Mouse (Mus musculus): Measurements from ENCODE around the gene Gjd3. TPM values are rescaled to one million over a fixed set of nuclear protein-coding genes. Genes with fewer than 3 reads are reported as not detected.
A peak's percentile ranks its signal among the peaks of the same experiment; 100 is the strongest.
"Not testable (repeated sequence)": the region's sequence is repeated elsewhere in the genome, so short reads cannot be mapped to it uniquely, and the experiment has no call there.

Gene Gjd3
- polyA plus RNA-seq, 1 experiment from 2014 or later: 0.24 TPM

DNA sequence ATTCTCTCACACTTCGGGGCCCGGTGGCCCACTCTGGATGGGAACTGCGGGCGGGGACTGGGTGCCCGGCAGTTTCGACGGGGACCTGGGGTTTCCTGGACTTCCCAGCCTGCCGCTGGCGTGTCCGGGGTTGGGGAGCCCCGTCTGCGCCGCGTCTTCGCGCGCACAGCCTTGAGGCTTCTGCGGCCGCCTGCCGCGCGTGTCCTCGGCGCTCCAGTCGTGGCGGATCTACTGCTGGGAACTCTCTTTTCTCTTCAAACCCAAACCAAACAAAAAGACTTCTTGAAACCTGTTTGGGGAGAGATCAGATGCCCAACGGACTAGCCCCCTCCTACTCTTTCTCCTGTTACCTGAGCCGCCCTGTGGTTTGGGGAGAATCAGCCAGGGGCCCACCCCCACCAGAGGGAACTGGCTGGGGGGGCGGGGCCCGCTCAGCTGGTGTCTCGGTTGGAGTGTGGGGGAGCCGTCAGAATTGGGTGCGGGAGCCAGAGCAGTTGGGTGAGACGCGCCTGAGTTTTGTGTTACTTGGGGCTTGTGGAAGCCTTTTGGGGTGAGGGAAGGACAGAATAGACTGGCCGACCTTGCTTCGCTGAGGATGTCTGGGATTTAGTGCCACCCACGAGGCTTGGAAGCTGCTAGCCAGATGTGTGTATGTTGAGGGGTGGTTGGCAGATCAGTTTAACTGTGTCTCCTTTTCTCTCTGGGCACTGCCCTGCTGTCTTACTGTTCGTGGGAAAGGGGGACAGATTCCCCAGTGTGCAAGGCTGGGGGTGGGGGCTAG lies 44.7 kb downstream of the Gjd3 start:
- DNase-seq (ENCODE audit: extremely low spot score, low spot score): no peak
- Histone ChIP-seq H3K36me3 (replicated peaks) (peaks cover 5% of the 10 kb centered on the region), H3K27me3 (ENCODE audit: poor library complexity, severe bottlenecking) (peaks cover 60% of the 10 kb centered on the region), H3K27ac (peak overlapping the region; percentile 90), H3K4me3 (peak overlapping the region; percentile 82), H3K4me1 (peaks cover 88% of the 10 kb centered on the region), H3K9me3 (no peaks in the 10 kb centered on the region)
- WGBS: under 1% methylated on average over 39 of the region's 39 CpGs

DNA sequence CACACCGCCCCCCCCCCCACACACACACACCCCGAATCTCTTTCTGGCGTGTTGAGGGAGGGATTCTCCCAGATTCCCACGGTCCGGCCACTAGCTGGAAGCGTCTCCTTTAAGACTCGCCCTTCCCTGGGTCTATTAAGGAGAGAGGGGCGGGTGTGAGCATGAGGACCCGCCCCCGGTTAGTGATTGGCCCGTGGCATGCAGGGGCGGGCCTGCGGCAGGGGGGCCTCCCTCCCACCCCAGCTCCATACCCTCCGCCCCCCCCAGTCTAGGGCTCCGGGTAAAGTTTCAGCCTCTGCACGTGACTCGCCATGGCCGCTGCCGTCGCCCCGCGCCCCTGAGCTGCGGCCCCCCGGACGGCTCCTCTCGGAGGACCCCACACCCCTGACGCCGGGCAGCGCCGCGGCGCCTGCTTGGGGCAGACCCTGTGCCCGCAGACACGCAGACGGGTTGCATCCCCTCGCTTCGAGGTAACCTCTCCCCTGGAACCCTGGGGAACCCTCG lies 45.4 kb downstream of the Gjd3 start:
- H3K27ac ChIP-seq: peak overlapping the region; percentile 90
- peaks cover 88% of the 10 kb centered on the region for H3K4me1 ChIP-seq
- peak overlapping the region; percentile 82 for H3K4me3 ChIP-seq
- H3K9me3 ChIP-seq: no peaks in the 10 kb centered on the region
- H3K27me3 ChIP-seq (ENCODE audit: poor library complexity, severe bottlenecking): peaks cover 62% of the 10 kb centered on the region
- 1% methylated on average over 38 of the region's 38 CpGs for WGBS
- H3K36me3 ChIP-seq (replicated peaks): peaks cover 5% of the 10 kb centered on the region
- peak; percentile 83 for DNase-seq (ENCODE audit: extremely low spot score, low spot score)

DNA sequence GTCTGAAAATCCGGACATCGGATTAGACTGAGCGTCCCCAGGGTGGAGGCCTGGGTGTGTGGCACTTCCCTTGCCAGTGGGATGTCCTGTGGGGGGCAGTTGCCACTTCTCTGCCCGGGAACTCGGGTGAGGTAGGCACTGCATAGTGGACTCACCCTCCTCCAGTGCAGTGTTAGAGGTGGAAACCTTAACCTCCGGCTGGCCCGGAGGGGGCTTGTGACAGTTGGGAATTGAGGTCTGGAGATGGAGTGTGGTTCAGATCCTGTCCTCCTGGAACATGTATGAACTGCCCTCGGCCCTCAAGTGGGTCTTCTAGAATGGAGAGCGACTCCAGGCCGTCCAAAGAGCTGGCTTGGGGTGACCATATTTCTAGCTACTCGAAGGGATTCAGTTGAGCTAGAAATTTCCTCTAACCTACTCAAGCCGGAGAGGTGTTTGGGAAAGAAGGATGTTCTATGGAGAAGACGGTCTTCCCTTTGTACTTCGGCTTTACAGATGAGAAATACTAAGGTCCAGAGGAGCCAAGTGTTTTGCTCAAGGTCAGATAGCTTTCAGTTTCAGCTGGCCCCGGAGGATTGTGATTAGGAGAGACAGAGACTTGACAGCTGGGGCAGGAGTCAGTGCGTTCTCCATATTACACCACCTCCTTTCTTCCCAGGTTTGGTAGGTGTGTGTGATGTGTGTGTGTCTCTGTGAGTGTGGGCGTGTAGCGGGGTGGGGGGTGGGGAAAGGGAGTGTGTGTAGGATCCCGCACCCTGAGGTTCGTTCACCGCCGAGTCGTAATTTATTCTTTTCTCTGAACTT lies 46.0 kb downstream of the Gjd3 start:
- Histone ChIP-seq H3K27ac (peak overlapping the region; percentile 90), H3K4me1 (peaks cover 88% of the 10 kb centered on the region), H3K4me3 (peak overlapping the region; percentile 82), H3K27me3 (ENCODE audit: poor library complexity, severe bottlenecking) (peaks cover 62% of the 10 kb centered on the region), H3K9me3 (no peaks in the 10 kb centered on the region), H3K36me3 (replicated peaks) (peaks cover 5% of the 10 kb centered on the region)
- 2% methylated on average over 23 of the region's 23 CpGs for WGBS
- no peak for DNase-seq (ENCODE audit: extremely low spot score, low spot score)

DNA sequence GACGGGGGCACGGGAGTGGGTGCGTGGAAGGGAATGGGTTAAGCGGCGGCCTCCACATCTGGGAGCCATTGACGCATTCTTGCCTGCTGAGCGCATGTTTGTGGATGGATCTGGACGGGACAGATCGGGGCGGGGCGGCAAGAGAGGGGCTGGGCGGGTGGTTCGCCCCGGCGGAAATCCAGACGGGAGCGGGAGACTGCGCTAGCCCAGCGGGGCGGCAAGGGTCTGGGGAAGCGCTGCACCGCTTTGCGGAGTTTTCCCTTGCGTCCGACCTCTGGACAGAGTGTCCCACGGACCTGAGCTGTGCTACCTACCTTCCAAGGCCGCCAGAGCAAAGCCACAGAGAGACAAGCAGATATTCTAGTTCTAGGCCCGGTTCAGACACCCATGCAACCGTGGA lies 46.6 kb downstream of the Gjd3 start:
- H3K27me3 ChIP-seq (ENCODE audit: poor library complexity, severe bottlenecking): peaks cover 65% of the 10 kb centered on the region
- peak overlapping the region; percentile 90 for H3K27ac ChIP-seq
- H3K36me3 ChIP-seq (replicated peaks): peaks cover 5% of the 10 kb centered on the region
- DNase-seq (ENCODE audit: extremely low spot score, low spot score): peak; percentile 73
- peak overlapping the region; percentile 82 for H3K4me3 ChIP-seq
- H3K4me1 ChIP-seq: peaks cover 88% of the 10 kb centered on the region
- WGBS: 1% methylated on average over 29 of the region's 29 CpGs
- no peaks in the 10 kb centered on the region for H3K9me3 ChIP-seq

DNA sequence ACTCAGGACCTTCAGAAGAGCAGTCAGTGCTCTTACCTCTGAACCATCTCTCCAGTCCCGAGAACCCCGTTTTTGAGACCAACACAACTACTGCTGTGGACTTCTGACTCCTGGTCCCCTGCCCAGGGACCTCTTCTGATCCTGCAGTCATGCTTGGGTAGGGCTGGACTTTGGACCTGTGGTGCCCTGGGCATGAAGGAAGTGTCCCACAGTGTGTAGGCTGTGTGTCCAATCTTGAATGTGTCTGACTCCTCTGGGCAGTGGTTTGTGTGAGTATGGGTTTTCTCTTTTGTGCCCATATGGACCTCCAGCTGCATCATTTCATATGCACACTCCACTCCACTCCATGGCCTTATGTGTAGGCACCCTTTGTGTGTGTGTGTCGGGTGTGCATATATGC lies 47.7 kb downstream of the Gjd3 start:
- H3K9me3 ChIP-seq: no peaks in the 10 kb centered on the region
- WGBS: 86% methylated on average over 3 of the region's 3 CpGs
- peaks cover 73% of the 10 kb centered on the region for H3K27me3 ChIP-seq (ENCODE audit: poor library complexity, severe bottlenecking)
- no peak for DNase-seq (ENCODE audit: extremely low spot score, low spot score)
- H3K4me1 ChIP-seq: peaks cover 88% of the 10 kb centered on the region
- no peak overlapping the region for H3K4me3 ChIP-seq
- H3K36me3 ChIP-seq (replicated peaks): peaks cover 5% of the 10 kb centered on the region
- H3K27ac ChIP-seq: 0 out of 2 replicates have a peak overlapping the region, but pooled peaks have one; percentile 90

DNA sequence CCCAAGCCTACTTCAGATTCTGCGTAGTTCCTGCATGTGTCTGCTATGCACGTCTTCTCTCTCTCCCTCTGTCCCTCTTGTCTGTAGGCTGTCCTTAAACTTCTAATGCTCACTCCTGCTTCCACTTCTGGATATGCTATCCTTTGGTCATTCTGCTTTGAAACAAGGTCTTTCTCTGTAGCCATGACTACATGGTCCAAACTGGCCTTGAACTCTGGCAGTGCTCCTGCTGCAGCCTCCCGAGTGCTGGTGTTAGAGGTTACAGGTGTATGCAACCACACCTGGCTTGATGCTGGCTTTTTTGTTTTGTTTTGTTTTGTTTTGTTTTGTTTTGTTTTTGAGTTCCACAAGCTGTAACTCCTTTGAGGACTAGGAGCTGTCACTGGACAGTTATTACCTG lies 48.4 kb downstream of the Gjd3 start:
- WGBS: 83% methylated on average over 3 of the region's 3 CpGs
- peaks cover 88% of the 10 kb centered on the region for H3K4me1 ChIP-seq
- H3K9me3 ChIP-seq: no peaks in the 10 kb centered on the region
- no peak overlapping the region for H3K27ac ChIP-seq
- H3K4me3 ChIP-seq: no peak overlapping the region
- peaks cover 73% of the 10 kb centered on the region for H3K27me3 ChIP-seq (ENCODE audit: poor library complexity, severe bottlenecking)
- DNase-seq (ENCODE audit: extremely low spot score, low spot score): no peak
- H3K36me3 ChIP-seq (replicated peaks): peaks cover 5% of the 10 kb centered on the region

DNA sequence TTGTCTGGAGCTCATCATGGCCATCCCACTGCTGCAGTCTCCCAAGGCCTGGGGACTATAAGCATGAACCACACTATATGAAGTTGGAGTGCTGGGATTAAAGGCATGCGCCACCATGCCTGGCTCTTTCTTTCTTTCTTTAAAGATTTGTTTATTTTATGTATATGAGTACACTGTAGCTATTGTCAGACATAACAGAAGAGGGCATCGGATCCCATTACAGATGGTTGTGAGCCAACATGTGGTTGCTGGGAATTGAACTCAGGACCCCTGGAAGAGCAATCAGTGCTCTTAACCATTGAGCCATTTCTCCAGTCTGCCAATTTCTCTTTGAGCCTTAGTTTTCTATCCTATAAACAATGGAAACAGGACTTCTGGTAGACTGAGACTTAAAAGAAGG lies 49.0 kb downstream of the Gjd3 start:
- peaks cover 88% of the 10 kb centered on the region for H3K4me1 ChIP-seq
- H3K36me3 ChIP-seq (replicated peaks); DNase-seq (ENCODE audit: extremely low spot score, low spot score); H3K4me3 ChIP-seq; H3K9me3 ChIP-seq; H3K27ac ChIP-seq: not testable (repeated sequence)
- 92% methylated on average over 2 of the region's 2 CpGs for WGBS
- H3K27me3 ChIP-seq (ENCODE audit: poor library complexity, severe bottlenecking): peaks cover 73% of the 10 kb centered on the region

DNA sequence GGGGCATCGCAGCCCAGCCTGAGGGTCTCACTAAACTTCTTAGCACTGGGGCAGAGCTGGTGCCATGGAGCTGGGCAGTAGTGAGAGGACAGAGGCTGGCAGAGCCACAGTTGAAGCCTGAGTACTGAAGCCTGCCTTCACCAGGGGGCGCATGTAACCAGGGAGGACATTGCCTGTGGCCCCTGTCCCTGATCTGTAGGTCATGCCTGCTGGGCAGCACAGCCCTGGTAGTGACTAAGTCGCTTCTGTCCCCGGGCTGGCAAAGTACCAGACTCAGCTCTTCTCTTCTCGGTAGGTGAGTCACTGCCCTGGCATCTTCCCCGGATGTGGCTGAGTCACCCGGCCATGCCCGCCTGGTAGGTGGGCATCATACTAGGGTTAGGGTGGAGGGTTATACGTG lies 49.7 kb downstream of the Gjd3 start:
- Histone ChIP-seq H3K27me3 (ENCODE audit: poor library complexity, severe bottlenecking) (peaks cover 73% of the 10 kb centered on the region), H3K27ac (peak overlapping the region; percentile 73), H3K9me3 (no peaks in the 10 kb centered on the region), H3K4me3 (peak overlapping the region; percentile 13), H3K4me1 (peaks cover 88% of the 10 kb centered on the region), H3K36me3 (replicated peaks) (peaks cover 5% of the 10 kb centered on the region)
- 53% methylated on average over 9 of the region's 9 CpGs for WGBS
- DNase-seq (ENCODE audit: extremely low spot score, low spot score): no peak

DNA sequence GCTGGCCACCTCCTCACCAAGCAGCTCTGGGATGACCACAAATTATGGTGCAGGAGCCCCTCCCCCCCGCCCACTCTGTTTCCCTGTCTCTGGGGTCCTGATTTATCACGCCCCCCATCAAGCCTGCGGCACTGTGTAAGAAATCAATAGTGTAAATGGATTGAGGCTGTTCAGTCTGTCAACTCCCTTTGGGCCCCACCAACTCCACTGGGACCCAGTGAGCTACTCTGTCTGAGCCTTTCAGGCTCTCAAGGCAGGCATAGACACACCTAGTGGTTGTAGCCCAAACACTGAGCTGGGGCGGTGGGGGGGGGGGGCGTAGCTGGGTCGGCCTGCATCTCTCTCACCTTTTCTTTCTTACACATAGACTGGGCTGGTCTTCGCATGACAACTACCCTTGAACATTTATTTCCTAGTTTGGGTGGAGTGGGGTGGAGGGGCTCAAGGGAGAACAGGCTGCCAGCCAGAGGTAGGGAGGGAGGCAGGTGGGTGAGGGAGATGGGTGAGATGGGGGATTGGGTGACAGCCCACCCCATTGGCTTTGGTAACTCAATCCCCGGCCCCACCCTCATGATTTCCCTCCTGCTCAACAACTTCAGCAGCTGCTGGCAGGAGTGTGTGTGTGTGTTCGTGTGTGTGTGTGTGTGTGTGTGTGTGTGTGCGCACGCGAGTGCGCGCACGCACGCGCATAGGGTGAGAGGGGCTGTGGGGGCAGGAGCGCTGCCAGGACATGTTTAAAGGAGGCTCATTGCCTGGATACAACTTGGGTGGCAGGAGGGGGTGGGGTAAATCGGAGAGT lies 50.3 kb downstream of the Gjd3 start:
- Histone ChIP-seq H3K9me3 (no peaks in the 10 kb centered on the region), H3K27ac (peak overlapping the region; percentile 73), H3K27me3 (ENCODE audit: poor library complexity, severe bottlenecking) (peaks cover 77% of the 10 kb centered on the region), H3K4me3 (peak overlapping the region; percentile 13), H3K36me3 (replicated peaks) (peaks cover 5% of the 10 kb centered on the region), H3K4me1 (peaks cover 88% of the 10 kb centered on the region)
- WGBS: 46% methylated on average over 19 of the region's 19 CpGs
- no peak for DNase-seq (ENCODE audit: extremely low spot score, low spot score)

Other genes starting within 250 kb of the Gjd3 start
- 9.5 and 10.9 TPM in 2 replicates for gene Thra, start 242.4 kb downstream of the Gjd3 start, polyA plus RNA-seq (2016; fragmentation: Nextera tagmentation; extraction: Ambion mirVana)
- gene Nr1d1, start 207.7 kb downstream of the Gjd3 start, polyA plus RNA-seq (2016; fragmentation: Nextera tagmentation; extraction: Ambion mirVana): 1.5 TPM in 2 replicates
- gene Msl1, start 187.5 kb downstream of the Gjd3 start, polyA plus RNA-seq (2016; fragmentation: Nextera tagmentation; extraction: Ambion mirVana): 22.9 and 24.1 TPM in 2 replicates
- 45.7 and 49.7 TPM in 2 replicates for gene Casc3, start 178.1 kb downstream of the Gjd3 start, polyA plus RNA-seq (2016; fragmentation: Nextera tagmentation; extraction: Ambion mirVana)
- 1.00 and 1.2 TPM in 2 replicates for gene Rapgefl1, start 146.2 kb downstream of the Gjd3 start, polyA plus RNA-seq (2016; fragmentation: Nextera tagmentation; extraction: Ambion mirVana)
- gene Wipf2, start 119.4 kb downstream of the Gjd3 start, polyA plus RNA-seq (2016; fragmentation: Nextera tagmentation; extraction: Ambion mirVana): 4.5 and 4.7 TPM in 2 replicates
- 68.7 and 75.8 TPM in 2 replicates for gene Cdc6, start 75.2 kb downstream of the Gjd3 start, polyA plus RNA-seq (2016; fragmentation: Nextera tagmentation; extraction: Ambion mirVana)
- 16.9 and 19.3 TPM in 2 replicates for gene Rara, start 55.2 kb downstream of the Gjd3 start, polyA plus RNA-seq (2016; fragmentation: Nextera tagmentation; extraction: Ambion mirVana)
- gene Top2a, start 41.2 kb upstream of the Gjd3 start, polyA plus RNA-seq (2016; fragmentation: Nextera tagmentation; extraction: Ambion mirVana): 366 and 373 TPM in 2 replicates
- 364 and 368 TPM in 2 replicates for gene Igfbp4, start 58.2 kb upstream of the Gjd3 start, polyA plus RNA-seq (2016; fragmentation: Nextera tagmentation; extraction: Ambion mirVana)
- 0.49 and 0.81 TPM in 2 replicates for gene Tns4, start 106.3 kb upstream of the Gjd3 start, polyA plus RNA-seq (2016; fragmentation: Nextera tagmentation; extraction: Ambion mirVana)
- 0.25 and 0.30 TPM in 2 replicates for gene Ccr7, start 172.1 kb upstream of the Gjd3 start, polyA plus RNA-seq (2016; fragmentation: Nextera tagmentation; extraction: Ambion mirVana)
- 322 and 372 TPM in 2 replicates for gene Smarce1, start 248.0 kb upstream of the Gjd3 start, polyA plus RNA-seq (2016; fragmentation: Nextera tagmentation; extraction: Ambion mirVana)